Mouse (Mus musculus): ENCODE measurements around the gene Olfr49. TPM values are rescaled to one million over a fixed set of nuclear protein-coding genes. Genes with fewer than 3 reads are reported as not detected.

The Olfr49 gene
- polyA plus RNA-seq, 1 experiment from 2014 or later: not detected

DNA sequence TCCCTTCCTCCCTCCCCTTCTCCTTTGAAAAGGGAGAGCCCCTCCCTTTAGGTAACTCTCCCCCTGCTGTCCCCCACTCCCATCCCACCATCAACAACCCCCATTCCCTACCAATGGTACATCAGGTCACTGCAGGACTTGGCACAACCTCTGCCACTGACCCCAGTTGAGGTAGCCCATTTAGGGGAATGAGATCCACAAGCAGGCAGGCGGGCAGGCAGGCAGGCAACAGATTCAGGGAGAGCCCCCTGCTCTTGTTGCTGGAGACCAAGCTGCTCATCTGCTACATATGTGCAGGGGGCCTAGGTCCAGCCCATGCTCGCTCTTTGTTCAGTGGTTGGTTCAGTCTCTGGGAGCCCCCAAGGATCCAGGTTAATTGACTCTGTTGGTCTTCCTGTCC is 8.3 kb downstream of the Olfr49 start:
- no peaks in the 10 kb centered on the region for H3K27me3 ChIP-seq
- 76% methylated on average over 2 of the region's 2 CpGs for WGBS
- H3K9ac ChIP-seq: no peak overlapping the region
- no peaks in the 10 kb centered on the region for H3K9me3 ChIP-seq
- no peak overlapping the region for H3K27ac ChIP-seq
- H3K36me3 ChIP-seq: no peaks in the 10 kb centered on the region
- ATAC-seq (ENCODE audit: insufficient number of reproducible peaks, insufficient read depth, low FRiP score, low TSS enrichment, low read depth): no peak
- 0 out of 2 replicates have a peak, but pooled peaks cover 3% of the 10 kb centered on the region for H3K4me1 ChIP-seq
- H3K4me3 ChIP-seq: no peak overlapping the region
- no peak overlapping the region for H3K4me2 ChIP-seq

DNA sequence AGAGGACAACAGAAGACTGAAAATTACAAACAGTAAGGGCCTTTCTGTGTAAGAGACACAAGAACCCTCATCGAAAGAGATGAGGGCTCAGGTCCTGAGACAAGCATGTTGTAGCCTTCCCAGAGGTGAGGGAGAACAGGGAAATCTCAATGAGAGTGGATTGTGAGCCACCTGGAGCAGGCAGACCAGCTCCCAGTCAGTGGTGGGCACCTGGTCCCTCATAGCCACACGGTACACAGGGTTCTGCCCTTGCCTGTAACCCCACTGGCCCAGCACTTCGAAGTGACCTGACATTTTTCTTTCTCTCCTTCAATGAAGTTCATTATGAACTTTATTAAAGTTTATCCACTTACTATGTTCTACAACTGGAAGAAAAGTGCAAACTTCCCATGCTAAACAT is 12.0 kb downstream of the Olfr49 start:
- 95% methylated on average over 3 of the region's 3 CpGs for WGBS
- H3K27me3 ChIP-seq: no peaks in the 10 kb centered on the region
- H3K36me3 ChIP-seq: peaks cover 20% of the 10 kb centered on the region
- H3K27ac ChIP-seq: no peak overlapping the region
- 0 out of 2 replicates have a peak, but pooled peaks cover 3% of the 10 kb centered on the region for H3K4me1 ChIP-seq
- no peak for ATAC-seq (ENCODE audit: insufficient number of reproducible peaks, insufficient read depth, low FRiP score, low TSS enrichment, low read depth)
- no peak overlapping the region for H3K4me3 ChIP-seq
- H3K4me2 ChIP-seq: no peak overlapping the region
- no peaks in the 10 kb centered on the region for H3K9me3 ChIP-seq
- no peak overlapping the region for H3K9ac ChIP-seq

DNA sequence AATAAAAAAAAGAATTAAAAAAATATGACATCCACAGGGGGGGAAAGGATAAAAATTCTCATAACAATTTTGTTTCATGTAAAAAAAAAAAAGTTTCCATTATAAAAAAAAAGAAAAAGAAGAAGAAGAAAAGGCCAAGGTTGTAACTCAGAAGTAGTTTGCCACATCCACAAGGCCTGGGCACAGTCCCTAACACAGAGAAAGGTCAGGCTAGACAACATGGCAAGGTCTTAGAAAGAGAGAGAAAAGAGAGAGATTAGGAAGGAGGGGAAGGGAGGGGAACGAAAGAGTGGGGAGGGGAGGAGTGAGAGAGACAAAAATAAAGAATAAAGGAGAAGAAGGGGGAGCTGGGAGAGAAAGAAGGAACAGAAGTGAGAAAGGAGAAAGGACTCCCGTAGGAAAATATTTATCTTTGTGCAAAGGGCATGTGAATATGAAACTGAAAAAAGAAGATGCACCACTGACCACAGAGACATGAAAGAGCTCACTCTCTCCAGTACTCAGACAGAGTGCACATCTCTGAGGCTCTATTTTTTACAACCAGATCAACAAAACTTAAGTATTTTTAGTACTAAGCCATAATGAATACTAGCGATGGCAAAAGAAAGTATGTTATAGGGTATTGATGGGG is 12.6 kb downstream of the Olfr49 start:
- H3K4me1 ChIP-seq: 0 out of 2 replicates have a peak, but pooled peaks cover 3% of the 10 kb centered on the region
- 74% methylated on average over 3 of the region's 3 CpGs for WGBS
- H3K4me3 ChIP-seq: no peak overlapping the region
- no peak overlapping the region for H3K27ac ChIP-seq
- H3K27me3 ChIP-seq: no peaks in the 10 kb centered on the region
- H3K36me3 ChIP-seq: peaks cover 26% of the 10 kb centered on the region
- no peak for ATAC-seq (ENCODE audit: insufficient number of reproducible peaks, insufficient read depth, low FRiP score, low TSS enrichment, low read depth)
- no peak overlapping the region for H3K4me2 ChIP-seq
- no peak overlapping the region for H3K9ac ChIP-seq
- no peaks in the 10 kb centered on the region for H3K9me3 ChIP-seq

DNA sequence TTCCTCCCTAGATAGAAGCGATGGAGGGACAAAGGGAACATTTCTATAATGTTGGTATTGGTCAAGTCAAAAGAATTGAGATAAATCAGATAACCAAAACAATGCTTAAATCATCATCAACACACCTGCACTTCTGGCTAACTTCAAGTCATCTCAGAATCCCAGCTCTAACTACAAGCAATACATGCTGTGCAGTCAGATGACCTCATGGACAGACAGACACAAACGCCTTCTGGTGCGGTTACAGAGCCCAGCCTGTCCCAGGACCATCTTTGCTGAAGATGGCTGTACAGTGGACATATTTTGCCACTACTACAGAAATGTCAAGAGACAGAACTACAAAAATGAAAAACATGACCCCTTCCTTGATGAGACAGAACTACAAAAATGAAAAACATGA is 14.3 kb downstream of the Olfr49 start:
- Histone ChIP-seq H3K36me3 (peaks cover 36% of the 10 kb centered on the region), H3K4me2 (no peak overlapping the region), H3K4me3 (no peak overlapping the region), H3K9me3 (no peaks in the 10 kb centered on the region), H3K27me3 (no peaks in the 10 kb centered on the region), H3K4me1 (0 out of 2 replicates have a peak, but pooled peaks cover 3% of the 10 kb centered on the region), H3K27ac (no peak overlapping the region), H3K9ac (no peak overlapping the region)
- ATAC-seq (ENCODE audit: insufficient number of reproducible peaks, insufficient read depth, low FRiP score, low TSS enrichment, low read depth): no peak
- WGBS: 87% methylated on average over 3 of the region's 3 CpGs

DNA sequence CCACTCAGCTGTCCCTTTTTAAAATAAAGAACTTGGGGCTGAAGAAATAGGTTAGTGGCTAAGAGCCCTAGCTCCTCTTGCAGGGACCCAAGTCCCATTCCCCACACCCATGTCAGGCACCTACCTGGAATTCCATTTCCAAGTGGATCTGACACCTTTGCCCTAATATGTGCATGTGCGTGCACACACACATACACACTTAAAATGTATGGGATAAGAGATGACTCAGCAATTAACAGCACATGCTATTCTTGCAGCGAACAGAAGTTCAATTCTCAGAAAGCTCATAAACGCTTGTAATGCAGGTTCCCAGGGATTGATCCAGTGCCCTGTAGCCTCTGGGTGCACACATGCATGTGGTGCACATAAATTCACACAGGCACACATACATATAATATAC is 15.2 kb downstream of the Olfr49 start:
- H3K9ac ChIP-seq: no peak overlapping the region
- 89% methylated on average over 3 of the region's 3 CpGs for WGBS
- no peak overlapping the region for H3K4me3 ChIP-seq
- peaks cover 43% of the 10 kb centered on the region for H3K36me3 ChIP-seq
- H3K27me3 ChIP-seq: no peaks in the 10 kb centered on the region
- H3K27ac ChIP-seq: no peak overlapping the region
- no peak overlapping the region for H3K4me2 ChIP-seq
- H3K9me3 ChIP-seq: no peaks in the 10 kb centered on the region
- 0 out of 2 replicates have a peak, but pooled peaks cover 3% of the 10 kb centered on the region for H3K4me1 ChIP-seq
- no peak for ATAC-seq (ENCODE audit: insufficient number of reproducible peaks, insufficient read depth, low FRiP score, low TSS enrichment, low read depth)

DNA sequence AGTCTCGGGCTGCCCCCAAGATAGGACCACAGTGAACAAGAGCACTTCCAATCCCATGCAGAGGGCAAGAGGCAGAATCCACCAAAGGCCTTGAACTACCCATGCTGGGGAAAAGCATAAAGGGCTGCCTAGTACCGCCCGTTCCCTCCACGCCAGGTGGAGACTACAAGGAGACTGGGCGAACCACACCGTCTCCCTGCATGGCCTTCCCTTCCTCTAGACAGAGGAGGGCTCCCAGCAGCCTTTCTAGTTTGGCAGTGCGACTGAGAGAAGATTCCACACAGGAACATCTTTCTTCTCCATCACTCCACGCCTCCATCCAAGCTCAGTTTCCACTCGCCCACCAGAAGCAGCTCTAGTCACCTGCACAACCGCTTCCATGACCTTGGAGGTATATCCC is 16.8 kb downstream of the Olfr49 start:
- no peak overlapping the region for H3K4me2 ChIP-seq
- H3K9ac ChIP-seq: no peak overlapping the region
- H3K36me3 ChIP-seq: peaks cover 57% of the 10 kb centered on the region
- H3K27me3 ChIP-seq: no peaks in the 10 kb centered on the region
- no peak overlapping the region for H3K4me3 ChIP-seq
- no peak for ATAC-seq (ENCODE audit: insufficient number of reproducible peaks, insufficient read depth, low FRiP score, low TSS enrichment, low read depth)
- H3K9me3 ChIP-seq: no peaks in the 10 kb centered on the region
- WGBS: 90% methylated on average over 10 of the region's 10 CpGs
- H3K4me1 ChIP-seq: no peaks in the 10 kb centered on the region
- no peak overlapping the region for H3K27ac ChIP-seq

DNA sequence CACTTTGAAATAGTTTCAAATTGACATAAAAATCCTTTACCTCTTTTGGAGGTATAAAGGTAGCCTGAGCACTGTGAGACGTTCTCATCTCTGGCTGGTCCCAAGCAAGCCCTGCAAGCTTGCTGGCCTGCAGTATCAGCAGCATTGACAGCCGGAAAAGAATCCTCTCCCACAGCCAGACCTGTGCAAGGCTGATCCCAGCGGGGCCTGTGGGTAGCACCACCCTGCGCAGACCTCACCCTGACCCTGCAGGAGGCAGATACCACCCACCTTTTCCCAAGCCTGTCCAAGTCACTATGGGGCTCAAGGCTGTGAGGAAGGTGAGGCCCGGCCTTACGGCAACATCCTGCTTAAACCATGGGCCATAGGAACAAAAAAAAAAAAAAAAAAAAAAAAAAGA is 18.8 kb downstream of the Olfr49 start:
- no peak for ATAC-seq (ENCODE audit: insufficient number of reproducible peaks, insufficient read depth, low FRiP score, low TSS enrichment, low read depth)
- 73% methylated on average over 6 of the region's 6 CpGs for WGBS

DNA sequence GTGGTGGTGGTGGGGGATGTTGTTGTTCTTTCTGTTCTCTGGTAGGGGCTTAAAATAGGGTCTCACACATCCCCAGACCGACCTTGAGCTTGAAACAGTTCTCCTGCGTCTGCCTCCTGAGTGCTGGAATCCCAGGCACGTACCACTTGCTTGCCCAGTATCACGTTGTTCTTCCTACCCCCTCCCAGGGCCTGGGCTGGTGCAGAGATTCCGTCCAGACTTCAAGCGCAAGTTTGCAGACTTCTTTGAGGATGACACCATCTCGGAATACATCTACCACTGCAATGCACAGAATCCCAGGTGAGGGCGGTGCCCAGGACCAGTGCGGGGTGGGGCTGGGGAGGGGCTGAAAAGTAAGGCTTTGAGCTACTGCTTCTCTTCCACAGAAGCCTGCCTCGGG is 19.6 kb downstream of the Olfr49 start:
- Histone ChIP-seq H3K27me3 (no peaks in the 10 kb centered on the region), H3K4me1 (peaks cover 5% of the 10 kb centered on the region), H3K4me2 (no peak overlapping the region), H3K4me3 (no peak overlapping the region), H3K36me3 (peaks cover 71% of the 10 kb centered on the region), H3K9me3 (no peaks in the 10 kb centered on the region), H3K9ac (no peak overlapping the region), H3K27ac (no peak overlapping the region)
- 44% methylated on average over 10 of the region's 10 CpGs for WGBS
- no peak for ATAC-seq (ENCODE audit: insufficient number of reproducible peaks, insufficient read depth, low FRiP score, low TSS enrichment, low read depth)

More for the DNA sequence above, 18.8 kb downstream of the Olfr49 start:
- no peak overlapping the region for H3K4me3 ChIP-seq
- H3K27me3 ChIP-seq: no peaks in the 10 kb centered on the region
- H3K4me1 ChIP-seq: no peaks in the 10 kb centered on the region
- H3K9me3 ChIP-seq: no peaks in the 10 kb centered on the region
- H3K4me2 ChIP-seq: no peak overlapping the region
- no peak overlapping the region for H3K9ac ChIP-seq
- H3K36me3 ChIP-seq: peaks cover 71% of the 10 kb centered on the region
- H3K27ac ChIP-seq: no peak overlapping the region

DNA sequence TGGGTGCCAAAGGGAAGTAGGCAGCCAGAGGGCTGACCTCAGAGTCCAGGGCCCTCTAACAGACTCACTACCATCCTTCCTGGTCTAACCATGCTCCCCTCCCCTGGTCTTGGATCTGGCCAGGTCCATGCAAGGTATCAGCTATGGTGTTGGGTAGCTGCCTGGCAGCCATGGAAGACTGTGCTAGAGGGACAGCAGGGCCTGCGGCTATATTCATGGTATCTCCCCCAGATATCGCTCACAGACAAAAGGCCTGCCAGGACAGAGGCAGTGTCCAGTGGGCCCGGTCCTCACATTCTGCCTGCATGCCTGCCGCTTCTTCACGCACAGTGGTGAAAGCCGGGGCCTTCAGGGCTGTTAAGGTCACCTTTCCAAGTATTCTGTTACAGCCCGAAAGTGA is 20.5 kb downstream of the Olfr49 start:
- Histone ChIP-seq H3K4me1 (peaks cover 12% of the 10 kb centered on the region), H3K4me2 (no peak overlapping the region), H3K9me3 (no peaks in the 10 kb centered on the region), H3K27ac (no peak overlapping the region), H3K36me3 (peaks cover 66% of the 10 kb centered on the region), H3K4me3 (no peak overlapping the region), H3K9ac (no peak overlapping the region), H3K27me3 (no peaks in the 10 kb centered on the region)
- 93% methylated on average over 7 of the region's 7 CpGs for WGBS
- ATAC-seq (ENCODE audit: insufficient number of reproducible peaks, insufficient read depth, low FRiP score, low TSS enrichment, low read depth): no peak

DNA sequence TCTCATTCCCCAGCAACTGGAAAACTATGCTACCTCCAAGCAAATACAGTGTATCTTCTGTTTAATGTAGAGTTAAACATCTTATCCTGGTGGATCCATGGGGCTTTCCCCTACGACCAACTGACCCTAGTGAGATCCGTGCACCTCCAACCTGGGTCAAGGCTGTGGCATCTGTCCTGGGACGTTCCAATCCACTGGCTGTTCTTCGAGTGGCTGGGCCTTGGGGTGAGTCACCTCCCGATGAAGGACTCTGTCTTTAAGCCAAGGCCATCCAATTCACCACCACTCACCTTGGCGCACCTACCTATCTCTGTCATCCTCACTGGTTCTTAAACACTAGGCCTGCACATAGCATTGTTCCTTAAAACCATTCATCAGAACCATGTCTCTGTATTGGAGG is 21.6 kb downstream of the Olfr49 start:
- ATAC-seq (ENCODE audit: insufficient number of reproducible peaks, insufficient read depth, low FRiP score, low TSS enrichment, low read depth): no peak
- Histone ChIP-seq H3K9ac (no peak overlapping the region), H3K4me2 (no peak overlapping the region), H3K9me3 (no peaks in the 10 kb centered on the region), H3K27me3 (no peaks in the 10 kb centered on the region), H3K4me3 (no peak overlapping the region), H3K4me1 (peaks cover 20% of the 10 kb centered on the region), H3K36me3 (peaks cover 54% of the 10 kb centered on the region), H3K27ac (no peak overlapping the region)
- WGBS: 87% methylated on average over 6 of the region's 6 CpGs

DNA sequence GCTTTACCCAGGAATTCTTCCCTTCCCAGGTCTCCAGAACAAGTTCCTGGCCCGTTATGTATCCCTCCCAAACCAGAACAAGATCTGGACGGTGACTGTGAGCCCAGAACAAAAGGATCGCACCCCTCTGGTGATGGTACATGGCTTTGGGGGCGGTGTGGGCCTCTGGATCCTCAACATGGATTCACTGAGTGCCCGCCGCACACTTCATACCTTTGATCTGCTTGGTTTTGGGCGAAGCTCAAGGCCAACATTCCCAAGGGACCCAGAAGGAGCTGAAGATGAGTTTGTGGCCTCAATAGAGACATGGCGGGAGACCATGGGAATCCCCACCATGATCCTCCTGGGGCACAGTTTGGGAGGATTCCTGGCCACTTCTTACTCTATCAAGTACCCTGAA is 22.1 kb downstream of the Olfr49 start:
- Histone ChIP-seq H3K9me3 (no peaks in the 10 kb centered on the region), H3K9ac (no peak overlapping the region), H3K4me3 (no peak overlapping the region), H3K4me2 (no peak overlapping the region), H3K27me3 (no peaks in the 10 kb centered on the region), H3K36me3 (peaks cover 50% of the 10 kb centered on the region), H3K4me1 (peaks cover 21% of the 10 kb centered on the region), H3K27ac (no peak overlapping the region)
- ATAC-seq (ENCODE audit: insufficient number of reproducible peaks, insufficient read depth, low FRiP score, low TSS enrichment, low read depth): no peak
- 92% methylated on average over 8 of the region's 8 CpGs for WGBS

DNA sequence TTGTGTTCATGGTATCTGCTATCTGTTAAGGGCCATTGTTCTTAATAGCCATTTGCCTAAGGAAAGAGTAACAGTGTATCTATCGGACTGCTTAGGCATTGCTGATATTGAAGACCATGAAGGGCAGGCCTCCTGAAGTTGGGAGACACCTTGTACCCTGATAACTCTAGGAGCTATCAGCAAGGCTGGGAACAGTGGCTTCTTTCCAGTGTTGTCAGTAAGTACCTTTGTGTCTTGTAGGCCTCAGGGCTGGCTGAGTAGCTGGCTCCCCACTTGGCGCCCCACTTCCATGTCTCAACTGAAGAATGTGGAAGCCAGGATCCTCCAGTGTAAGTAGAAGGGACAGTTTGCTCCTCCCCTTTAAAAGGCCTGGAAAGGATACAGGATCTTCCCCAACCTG is 23.4 kb downstream of the Olfr49 start:
- peaks cover 37% of the 10 kb centered on the region for H3K36me3 ChIP-seq
- peaks cover 21% of the 10 kb centered on the region for H3K4me1 ChIP-seq
- H3K4me3 ChIP-seq: no peak overlapping the region
- no peak for ATAC-seq (ENCODE audit: insufficient number of reproducible peaks, insufficient read depth, low FRiP score, low TSS enrichment, low read depth)
- no peak overlapping the region for H3K9ac ChIP-seq
- no peaks in the 10 kb centered on the region for H3K27me3 ChIP-seq
- WGBS: 85% methylated on average over 2 of the region's 2 CpGs
- no peak overlapping the region for H3K4me2 ChIP-seq
- H3K27ac ChIP-seq: no peak overlapping the region
- H3K9me3 ChIP-seq: no peaks in the 10 kb centered on the region
